Mouse (Mus musculus) 416B (cell line): ENCODE measurements around the gene Olfr974.
"Not testable (repeated sequence)": the region's sequence is repeated elsewhere in the genome, so short reads cannot be mapped to it uniquely, and the experiment has no call there.

Experiments
- DNase-seq: peaks from one replicate; pipeline ENCODE4 v3.0.0; 2011; ENCODE audit warnings: low read depth

Olfr974 gene

GRCm38 (mm10) chr9:39937201-39937600 is at the start of gene Olfr974:
Gene Olfr974, plus strand, starts transcription at chr9:39937501.
- DNase-seq = no peak

GRCm38 (mm10) chr9:39905106-39905505 is 32.2 kb upstream of the Olfr974 start:
- peak; percentile 73 for DNase-seq

GRCm38 (mm10) chr9:39907036-39907435 is 30.3 kb upstream of the Olfr974 start, which contains the start of gene Olfr229:
Gene Olfr229, plus strand, starts transcription at chr9:39907336.
- DNase-seq = no peak

GRCm38 (mm10) chr9:39909939-39910338 is 27.4 kb upstream of the Olfr974 start:
- peak; percentile 62 for DNase-seq

GRCm38 (mm10) chr9:39927975-39928836 is 9.1 kb upstream of the Olfr974 start:
- DNase-seq = not testable (repeated sequence)

GRCm38 (mm10) chr9:39928837-39929236 is 8.5 kb upstream of the Olfr974 start:
- not testable (repeated sequence) for DNase-seq

GRCm38 (mm10) chr9:39951946-39952345 is 14.6 kb downstream of the Olfr974 start, which contains the start of gene Olfr975:
Gene Olfr975, minus strand, starts transcription at chr9:39952046.
- no peak for DNase-seq

GRCm38 (mm10) chr9:39961033-39961432 is 23.7 kb downstream of the Olfr974 start, which contains the start of gene Olfr976:
Gene Olfr976, minus strand, starts transcription at chr9:39961133.
- not testable (repeated sequence) for DNase-seq

- not testable (repeated sequence) for DNase-seq
Measured at GRCm38 (mm10) chr9:39976581-39977145, 39.4 kb downstream of the Olfr974 start.

GRCm38 (mm10) chr9:39991813-39992212 is 54.5 kb downstream of the Olfr974 start, which contains the start of gene Olfr978:
Gene Olfr978, plus strand, starts transcription at chr9:39992113.
- DNase-seq = no peak
